Mouse (Mus musculus) E14TG2a.4 (cell line): ENCODE results near the gene Ctbp2.
A peak's percentile ranks its signal among the peaks of the same experiment; 100 is the strongest.

Source experiments
- H3K27me3 ChIP-seq: 2 replicates; pipeline ENCODE4 v1.6.1; 2014; ENCODE audit warnings: low read length, control low read depth; ENCODE audit not compliant: insufficient read depth
- H3K36me3 ChIP-seq: 2 replicates; pipeline ENCODE4 v1.6.1; 2014; ENCODE audit warnings: low read length, control low read depth; ENCODE audit not compliant: insufficient read depth
- H3K4me1 ChIP-seq: replicated peaks from 2 replicates; pipeline ENCODE4 v1.6.1; 2014; ENCODE audit warnings: low read depth, low read length, control low read depth
- H3K4me3 ChIP-seq: replicated peaks from 2 replicates; pipeline ENCODE4 v1.5.1; 2014; ENCODE audit warnings: mild to moderate bottlenecking, low read length
- H3K9me3 ChIP-seq: 2 replicates; pipeline ENCODE4 v1.6.1; 2014; ENCODE audit warnings: low read length, control low read depth
- CTCF ChIP-seq: conservative IDR thresholded peaks from 2 replicates; pipeline ENCODE4 v1.5.1; 2014; ENCODE audit warnings: low read length
- NANOG ChIP-seq: IDR thresholded peaks from 2 replicates; pipeline ENCODE4 v1.6.1; 2014; ENCODE audit warnings: borderline replicate concordance, low read length, mixed read lengths
- POU5F1 ChIP-seq: IDR thresholded peaks from 2 replicates; pipeline ENCODE4 v1.6.1; 2014; ENCODE audit warnings: low read length, borderline replicate concordance

Ctbp2 gene

GRCm38 (mm10) chr7:133008663-133009062 is 115.5 kb downstream of the Ctbp2 start:
- H3K9me3 ChIP-seq, result no peaks in the 10 kb centered on the region
- peaks cover 98% of the 10 kb centered on the region for H3K4me1 ChIP-seq
- peaks cover 97% of the 10 kb centered on the region for H3K36me3 ChIP-seq
- peak overlapping the region; percentile 43; the same call in 1 of the 2 replicates for H3K4me3 ChIP-seq
- TF ChIP-seq POU5F1, result no peak
- no peak for TF ChIP-seq CTCF
- TF ChIP-seq NANOG, result no peak
- no peaks in the 10 kb centered on the region for H3K27me3 ChIP-seq

- H3K4me3 ChIP-seq, result peak overlapping the region; percentile 43
- H3K9me3 ChIP-seq, result no peaks in the 10 kb centered on the region
- TF ChIP-seq POU5F1 (no peak), CTCF (no peak), NANOG (no peak)
- peaks cover 98% of the 10 kb centered on the region for H3K36me3 ChIP-seq
- H3K4me1 ChIP-seq, result peaks cover 100% of the 10 kb centered on the region
- H3K27me3 ChIP-seq, result no peaks in the 10 kb centered on the region
Measured at GRCm38 (mm10) chr7:133007343-133007742, 116.8 kb downstream of the Ctbp2 start.

GRCm38 (mm10) chr7:133005772-133006171 is 118.4 kb downstream of the Ctbp2 start:
- Histone ChIP-seq H3K36me3 (peaks cover 99% of the 10 kb centered on the region), H3K4me3 (peak overlapping the region; percentile 39), H3K4me1 (peaks cover 100% of the 10 kb centered on the region), H3K27me3 (no peaks in the 10 kb centered on the region), H3K9me3 (no peaks in the 10 kb centered on the region)
- TF ChIP-seq CTCF (no peak), POU5F1 (no peak), NANOG (no peak)

GRCm38 (mm10) chr7:133003421-133003820 is 120.7 kb downstream of the Ctbp2 start:
- no peaks in the 10 kb centered on the region for H3K27me3 ChIP-seq
- H3K4me1 ChIP-seq, result peaks cover 99% of the 10 kb centered on the region
- H3K9me3 ChIP-seq, result no peaks in the 10 kb centered on the region
- H3K4me3 ChIP-seq, result 0 out of 2 replicates have a peak overlapping the region, but pooled peaks have one; percentile 8
- peaks cover 99% of the 10 kb centered on the region for H3K36me3 ChIP-seq
- TF ChIP-seq NANOG (no peak), CTCF (peak; percentile 100)

GRCm38 (mm10) chr7:133002271-133002670 is 121.9 kb downstream of the Ctbp2 start:
- Histone ChIP-seq H3K27me3 (no peaks in the 10 kb centered on the region), H3K4me1 (peaks cover 99% of the 10 kb centered on the region), H3K4me3 (no peak overlapping the region), H3K9me3 (no peaks in the 10 kb centered on the region), H3K36me3 (peaks cover 99% of the 10 kb centered on the region)
- TF ChIP-seq POU5F1, result no peak
- TF ChIP-seq CTCF, result no peak
- TF ChIP-seq NANOG, result no peak

- peaks cover 99% of the 10 kb centered on the region for H3K4me1 ChIP-seq
- no peaks in the 10 kb centered on the region for H3K9me3 ChIP-seq
- no peak overlapping the region for H3K4me3 ChIP-seq
- peaks cover 99% of the 10 kb centered on the region for H3K36me3 ChIP-seq
- H3K27me3 ChIP-seq, result no peaks in the 10 kb centered on the region
- TF ChIP-seq CTCF (no peak), NANOG (no peak), POU5F1 (no peak)
Measured at GRCm38 (mm10) chr7:133001388-133001787, 122.8 kb downstream of the Ctbp2 start.

- TF ChIP-seq POU5F1, result no peak
- no peak for TF ChIP-seq NANOG
- TF ChIP-seq CTCF, result no peak
- Histone ChIP-seq H3K9me3 (no peaks in the 10 kb centered on the region), H3K27me3 (no peaks in the 10 kb centered on the region), H3K4me1 (peaks cover 99% of the 10 kb centered on the region), H3K4me3 (no peak overlapping the region), H3K36me3 (peaks cover 99% of the 10 kb centered on the region)
Measured at GRCm38 (mm10) chr7:132999061-132999460, 125.1 kb downstream of the Ctbp2 start.

- H3K4me1 ChIP-seq, result peaks cover 99% of the 10 kb centered on the region
- H3K36me3 ChIP-seq, result peaks cover 100% of the 10 kb centered on the region
- H3K27me3 ChIP-seq, result no peaks in the 10 kb centered on the region
- no peaks in the 10 kb centered on the region for H3K9me3 ChIP-seq
- H3K4me3 ChIP-seq, result no peak overlapping the region
- no peak for TF ChIP-seq POU5F1
- no peak for TF ChIP-seq NANOG
- no peak for TF ChIP-seq CTCF
Measured at GRCm38 (mm10) chr7:132998639-132999038, 125.5 kb downstream of the Ctbp2 start.

GRCm38 (mm10) chr7:132996391-132996790 is 127.8 kb downstream of the Ctbp2 start:
- Histone ChIP-seq H3K4me1 (peaks cover 89% of the 10 kb centered on the region), H3K27me3 (no peaks in the 10 kb centered on the region), H3K4me3 (no peak overlapping the region), H3K36me3 (peaks cover 100% of the 10 kb centered on the region), H3K9me3 (no peaks in the 10 kb centered on the region)
- TF ChIP-seq CTCF (0 out of 2 replicates have a peak, but pooled peaks have one; percentile 13), POU5F1 (no peak), NANOG (no peak)
